Mouse (Mus musculus): ENCODE results near the gene Lmod3. TPM values are rescaled to one million over a fixed set of nuclear protein-coding genes. Genes with fewer than 3 reads are reported as not detected.

Lmod3 gene
- polyA plus RNA-seq, 1 experiment from 2014 or later: 0.11 TPM

DNA sequence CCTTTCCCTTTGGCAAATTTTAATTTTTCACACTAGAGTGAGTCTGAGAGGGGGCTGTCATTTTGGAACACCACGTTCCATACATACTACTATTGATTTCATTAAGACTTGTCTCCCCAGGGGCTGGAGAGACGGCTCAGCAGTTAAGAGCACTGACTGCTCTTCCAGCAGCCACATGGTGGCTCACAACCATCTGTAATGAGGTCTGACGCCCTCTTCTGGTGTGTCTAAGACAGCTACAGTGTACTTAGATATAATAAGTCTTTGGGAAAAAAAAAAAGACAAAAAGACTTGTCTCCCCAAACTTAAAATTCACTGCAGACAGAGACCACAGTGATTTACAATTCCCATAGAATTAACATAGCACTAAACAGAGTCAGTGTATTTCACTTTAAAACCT lies 52.1 kb downstream of the Lmod3 start:
- Histone ChIP-seq H3K4me1 (ENCODE audit: insufficient read depth) (peaks cover 16% of the 10 kb centered on the region), H3K27ac (ENCODE audit: low read depth) (no peak overlapping the region), H3K27me3 (ENCODE audit: insufficient read depth, low read length) (no peaks in the 10 kb centered on the region), H3K9ac (replicated peaks) (no peak overlapping the region), H3K9me3 (ENCODE audit: low read length) (no peaks in the 10 kb centered on the region), H3K36me3 (replicated peaks; ENCODE audit: insufficient read depth, low read length) (peaks cover 27% of the 10 kb centered on the region), H3K4me2 (ENCODE audit: low read depth, low read length) (no peak overlapping the region), H3K4me3 (ENCODE audit: low read depth, low read length) (no peak overlapping the region)
- ATAC-seq (no peak), DNase-seq (no peak)
- WGBS (ENCODE audit: insufficient replicate concordance): 71% methylated on average over 3 of the region's 3 CpGs
- TF ChIP-seq EP300 (IDR thresholded peaks at IDR 0.05; ENCODE audit: low read depth) (no peak), CTCF (IDR thresholded peaks at IDR 0.05; ENCODE audit: low read depth) (no peak)

Other genes starting within 250 kb of the Lmod3 start
- not detected in 2 replicates for gene Fam19a4, start 192.3 kb downstream of the Lmod3 start, polyA plus RNA-seq (2015; fragmentation: Nextera tagmentation; extraction: Ambion mirVana)
- 1.0 and 1.8 TPM in 2 replicates for gene Eogt, start 103.6 kb downstream of the Lmod3 start, polyA plus RNA-seq (2015; fragmentation: Nextera tagmentation; extraction: Ambion mirVana)
- 17.5 and 20.3 TPM in 2 replicates for gene Tmf1, start 73.6 kb downstream of the Lmod3 start, polyA plus RNA-seq (2015; fragmentation: Nextera tagmentation; extraction: Ambion mirVana)
- 16.1 and 17.2 TPM in 2 replicates for gene Uba3, start 47.1 kb downstream of the Lmod3 start, polyA plus RNA-seq (2015; fragmentation: Nextera tagmentation; extraction: Ambion mirVana)
- gene Arl6ip5, start 42.1 kb downstream of the Lmod3 start, polyA plus RNA-seq (2015; fragmentation: Nextera tagmentation; extraction: Ambion mirVana): 25.5 and 27.1 TPM in 2 replicates